Mouse (Mus musculus) ovary, adult 18-20 months (tissue): ENCODE results near the gene Sv2b.

Experiments used
- DNase-seq: peaks from one replicate; pipeline ENCODE4 v3.0.0; 2022; ENCODE audit warnings: low spot score, mixed read lengths

Sv2b gene

DNA sequence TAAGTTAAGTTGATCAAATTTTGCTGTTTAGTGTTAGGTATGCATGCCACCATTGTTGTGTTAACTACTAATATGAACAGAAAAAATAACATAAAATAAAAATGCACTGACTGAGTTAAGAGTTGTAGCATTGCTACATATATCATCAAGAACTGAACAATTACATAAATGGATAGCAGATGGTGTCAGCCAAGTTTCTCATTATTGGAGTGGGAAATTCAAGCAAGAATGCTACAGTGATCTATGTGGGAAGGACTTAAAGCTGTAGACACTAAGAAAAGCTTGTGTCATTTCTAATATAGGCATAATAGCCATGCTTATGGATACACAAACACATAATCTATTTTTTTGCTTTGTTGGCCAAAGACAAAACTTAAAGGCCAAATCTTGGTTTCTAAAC is 228.9 kb downstream of the Sv2b start:
- DNase-seq = no peak

DNA sequence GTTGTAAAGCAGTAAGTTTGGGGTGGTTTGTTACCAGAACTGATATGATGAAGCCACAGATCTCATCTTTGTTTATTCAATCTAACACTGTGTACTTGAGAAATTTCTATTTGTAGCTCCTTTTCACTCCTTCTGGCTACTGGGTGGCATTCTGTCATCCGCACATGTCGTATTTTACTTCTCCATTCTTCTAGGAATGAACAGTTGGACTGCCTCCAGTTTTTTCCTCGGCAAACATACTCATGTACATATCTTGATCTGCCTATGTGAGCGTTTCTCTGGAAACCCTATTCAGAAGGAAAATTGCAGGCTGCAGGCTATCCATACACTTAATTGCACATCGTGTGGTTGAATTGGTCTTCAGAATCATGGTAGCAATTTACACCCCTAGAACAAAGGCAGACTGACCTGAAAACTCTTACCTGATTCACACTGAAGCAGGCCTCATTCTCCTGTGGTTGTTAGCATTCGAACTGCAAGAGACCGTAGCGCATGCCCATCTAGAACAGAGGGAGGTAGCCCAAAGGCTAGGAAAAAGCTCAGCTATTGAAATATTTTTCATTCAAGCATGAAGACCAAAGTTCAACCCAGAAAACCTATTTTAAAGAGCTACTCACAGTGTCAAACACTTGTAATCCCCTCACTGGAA is 231.4 kb downstream of the Sv2b start:
- no peak for DNase-seq
